Mouse (Mus musculus) megakaryocyte, embryonic 14.5 days (primary cell): ENCODE measurements at regions not wholly inside any gene's neighbourhood (a gene's known extent, or its start where the extent isn't known, plus 50 kb on each side); places are given as distances from the start of the nearest gene placed in this dataset.

ENCODE experiments used
- FLI1 ChIP-seq: IDR thresholded peaks from 2 replicates; pipeline ENCODE4 v1.6.1; 2012; ENCODE audit warnings: low read length, inconsistent platforms, mixed read lengths
- GATA1 ChIP-seq: IDR thresholded peaks from 3 replicates; pipeline ENCODE4 v1.6.1; 2012; ENCODE audit warnings: mixed read lengths, low read length, inconsistent platforms, borderline replicate concordance

DNA sequence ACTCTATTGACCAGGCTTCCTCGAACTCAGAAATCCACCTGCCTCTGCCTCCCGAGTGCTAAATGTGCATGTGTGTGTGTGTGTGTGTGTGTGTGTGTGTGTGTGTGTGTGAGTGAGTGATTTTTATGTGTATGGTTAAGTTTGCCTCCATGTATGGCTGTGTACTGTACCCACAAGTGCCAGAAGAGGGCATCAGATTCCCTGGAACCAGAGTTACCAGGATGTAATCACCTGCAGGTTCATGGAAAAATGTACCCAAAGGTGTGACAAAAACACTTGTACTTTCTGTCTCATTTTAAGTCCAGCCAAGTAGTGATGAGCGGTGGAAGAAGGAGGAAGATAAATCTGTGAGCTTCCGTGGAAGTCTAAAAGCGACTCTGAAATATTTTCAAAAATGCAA, 68.2 kb upstream of the Cachd1 start:
- no peak for TF ChIP-seq GATA1
- no peak for TF ChIP-seq FLI1
